Mouse (Mus musculus) kidney, postnatal 0 days (tissue): ENCODE data around the gene Cpxm1. TPM values are rescaled to one million over a fixed set of nuclear protein-coding genes. Genes with fewer than 3 reads are reported as not detected.

ENCODE experiments used
- ATAC-seq: fragments of 200-750 bp; cut with Nextera tagmentation; replicated peaks from 2 replicates; pipeline ENCODE4 v1.8.0; 2017; ENCODE audit warnings: low read depth, moderate number of reproducible peaks, moderate TSS enrichment, moderate library complexity; ENCODE audit not compliant: low FRiP score
- DNase-seq: peaks from one replicate; pipeline ENCODE4 v3.0.0-alpha.2; 2016; ENCODE audit warnings: low spot score
- H3K27ac ChIP-seq: fragments of 300-500 bp; sonication (generic); 2 replicates; pipeline ENCODE4 v1.5.1; 2014; ENCODE audit warnings: mild to moderate bottlenecking
- H3K27me3 ChIP-seq: fragments of 300-500 bp; sonication (generic); 2 replicates; pipeline ENCODE4 v1.6.1; 2014; ENCODE audit warnings: low read length, mixed read lengths; ENCODE audit not compliant: insufficient read depth
- H3K36me3 ChIP-seq: fragments of 300-500 bp; sonication (generic); 2 replicates; pipeline ENCODE4 v1.6.1; 2014; ENCODE audit warnings: low read length, mixed read lengths; ENCODE audit not compliant: insufficient read depth
- H3K4me1 ChIP-seq: fragments of 300-500 bp; sonication (generic); replicated peaks from 2 replicates; pipeline ENCODE4 v1.6.1; 2014; ENCODE audit warnings: antibody characterized with exemption, low read length, mixed read lengths; ENCODE audit not compliant: insufficient read depth
- H3K4me2 ChIP-seq: fragments of 300-500 bp; sonication (generic); 2 replicates; pipeline ENCODE4 v1.6.1; 2014; ENCODE audit warnings: mild to moderate bottlenecking, low read length, moderate library complexity, mixed read lengths
- H3K4me3 ChIP-seq: fragments of 300-500 bp; sonication (generic); replicated peaks from 2 replicates; pipeline ENCODE4 v1.5.1; 2014; ENCODE audit warnings: low read depth, low read length
- H3K9ac ChIP-seq: fragments of 300-500 bp; sonication (generic); 2 replicates; pipeline ENCODE4 v1.6.1; 2014; ENCODE audit warnings: low read depth, low read length
- H3K9me3 ChIP-seq: fragments of 300-500 bp; sonication (generic); replicated peaks from 2 replicates; pipeline ENCODE4 v1.6.1; 2016; ENCODE audit warnings: low read length, inconsistent platforms, mixed read lengths
- CTCF ChIP-seq: IDR thresholded peaks from 2 replicates; pipeline ENCODE4 v1.5.1; 2016; ENCODE audit warnings: antibody characterized with exemption, low read depth, mild to moderate bottlenecking, moderate library complexity
- WGBS: fragments of 180-500 bp; shearing (Covaris S2); extraction: QIAGEN DNeasy Blood & Tissue Kit; methylation state at CpG from one replicate; pipeline ENCODE4 v1.1.7; 2014; 5-methylcytosine and 5-hydroxymethylcytosine counted together
- polyA plus RNA-seq: library from polyadenylated mRNA; unstranded; fragments of >200 nt; fragmentation: Nextera tagmentation; extraction: Ambion mirVana; gene quantifications from 2 replicates; pipeline ENCODE4 v1.2.1, GENCODE M21; 2015

The Cpxm1 gene
- polyA plus RNA-seq, 1 experiment from 2014 or later: 62.1 TPM

GRCm38 (mm10) chr2:130367386-130367785 is 30.0 kb downstream of the Cpxm1 start:
- Histone ChIP-seq H3K9me3 (no peaks in the 10 kb centered on the region), H3K27ac (no peak overlapping the region), H3K4me1 (peaks cover 7% of the 10 kb centered on the region; the same call in 1 of the 2 replicates), H3K4me2 (no peak overlapping the region), H3K9ac (no peak overlapping the region), H3K4me3 (no peak overlapping the region), H3K36me3 (no peaks in the 10 kb centered on the region), H3K27me3 (peaks cover 9% of the 10 kb centered on the region; the same call in 1 of the 2 replicates)
- TF ChIP-seq CTCF: no peak
- no peak for DNase-seq
- no peak for ATAC-seq
- WGBS: 54% methylated on average over 4 of the region's 4 CpGs

GRCm38 (mm10) chr2:130365211-130366094 is 31.9 kb downstream of the Cpxm1 start:
- peak; percentile 84 for DNase-seq
- TF ChIP-seq CTCF: peak; percentile 59
- Histone ChIP-seq H3K9ac (peak overlapping the region; percentile 61), H3K4me1 (peaks cover 7% of the 10 kb centered on the region; the same call in 1 of the 2 replicates), H3K27me3 (peaks cover 22% of the 10 kb centered on the region), H3K9me3 (no peaks in the 10 kb centered on the region), H3K27ac (peak overlapping the region; percentile 11; the same call in 1 of the 2 replicates), H3K4me3 (peak overlapping the region; percentile 48), H3K36me3 (no peaks in the 10 kb centered on the region), H3K4me2 (peak overlapping the region; percentile 87)
- ATAC-seq: peak; percentile 63; the same call in 1 of the 2 replicates
- WGBS: 7% methylated on average over 28 of the region's 30 CpGs

- H3K4me1 ChIP-seq: peaks cover 7% of the 10 kb centered on the region; the same call in 1 of the 2 replicates
- no peak overlapping the region for H3K4me3 ChIP-seq
- peaks cover 22% of the 10 kb centered on the region for H3K27me3 ChIP-seq
- peak; percentile 81 for TF ChIP-seq CTCF
- DNase-seq (peak; percentile 85), ATAC-seq (no peak)
- H3K9me3 ChIP-seq: no peaks in the 10 kb centered on the region
- H3K27ac ChIP-seq: no peak overlapping the region
- H3K4me2 ChIP-seq: no peak overlapping the region
- H3K9ac ChIP-seq: no peak overlapping the region
- WGBS: 6% methylated on average over 14 of the region's 14 CpGs
- no peaks in the 10 kb centered on the region for H3K36me3 ChIP-seq
Measured at GRCm38 (mm10) chr2:130362511-130363026, 34.8 kb downstream of the Cpxm1 start.

GRCm38 (mm10) chr2:130358852-130359251 is 38.5 kb downstream of the Cpxm1 start:
- Histone ChIP-seq H3K4me2 (no peak overlapping the region), H3K4me1 (no peaks in the 10 kb centered on the region; the same call in 1 of the 2 replicates), H3K4me3 (no peak overlapping the region), H3K27me3 (peaks cover 21% of the 10 kb centered on the region), H3K9me3 (no peaks in the 10 kb centered on the region), H3K36me3 (no peaks in the 10 kb centered on the region), H3K9ac (no peak overlapping the region), H3K27ac (no peak overlapping the region)
- DNase-seq (no peak), ATAC-seq (no peak)
- WGBS: 16% methylated on average over 5 of the region's 5 CpGs
- TF ChIP-seq CTCF: no peak

GRCm38 (mm10) chr2:130357551-130357950 is 39.8 kb downstream of the Cpxm1 start:
- H3K4me3 ChIP-seq: no peak overlapping the region
- no peak overlapping the region for H3K9ac ChIP-seq
- no peaks in the 10 kb centered on the region; the same call in 1 of the 2 replicates for H3K4me1 ChIP-seq
- no peaks in the 10 kb centered on the region for H3K36me3 ChIP-seq
- TF ChIP-seq CTCF: no peak
- H3K9me3 ChIP-seq: no peaks in the 10 kb centered on the region
- WGBS: 91% methylated on average over 5 of the region's 5 CpGs
- peaks cover 15% of the 10 kb centered on the region for H3K27me3 ChIP-seq
- ATAC-seq (no peak), DNase-seq (no peak)
- no peak overlapping the region for H3K4me2 ChIP-seq
- no peak overlapping the region for H3K27ac ChIP-seq

- no peak for DNase-seq
- no peaks in the 10 kb centered on the region for H3K27me3 ChIP-seq
- H3K4me1 ChIP-seq: no peaks in the 10 kb centered on the region
- TF ChIP-seq CTCF: no peak
- no peak overlapping the region for H3K4me3 ChIP-seq
- H3K36me3 ChIP-seq: no peaks in the 10 kb centered on the region
- no peaks in the 10 kb centered on the region for H3K9me3 ChIP-seq
- H3K27ac ChIP-seq: no peak overlapping the region
- no peak overlapping the region for H3K9ac ChIP-seq
- WGBS: 82% methylated on average over 3 of the region's 3 CpGs
- no peak for ATAC-seq
- no peak overlapping the region for H3K4me2 ChIP-seq
Measured at GRCm38 (mm10) chr2:130353889-130354288, 43.5 kb downstream of the Cpxm1 start.
